Mouse (Mus musculus) lung, adult 2 months (tissue): ENCODE data around the gene Dcaf7.

ENCODE experiments used
- CTCF ChIP-seq: fragments of 200-500 bp; IDR thresholded peaks from 2 replicates; pipeline ENCODE4 v1.5.1; 2011; ENCODE audit warnings: mild to moderate bottlenecking, low read length, control low read depth; ENCODE audit not compliant: insufficient read depth
- POLR2A ChIP-seq: fragments of 200-500 bp; IDR thresholded peaks from 2 replicates; pipeline ENCODE4 v1.6.1; 2011; ENCODE audit warnings: low read depth, mild to moderate bottlenecking, control low read depth, low read length, borderline replicate concordance; ENCODE audit errors: extremely low read depth

- TF ChIP-seq POLR2A, result no peak
- no peak for TF ChIP-seq CTCF
Observed at GRCm38 (mm10) chr11:106102866-106103265, 66.2 kb downstream of the Dcaf7 start.
